Comparison of ENCODE assay signal across 8 mouse cellular contexts in the genomic region with DNA sequence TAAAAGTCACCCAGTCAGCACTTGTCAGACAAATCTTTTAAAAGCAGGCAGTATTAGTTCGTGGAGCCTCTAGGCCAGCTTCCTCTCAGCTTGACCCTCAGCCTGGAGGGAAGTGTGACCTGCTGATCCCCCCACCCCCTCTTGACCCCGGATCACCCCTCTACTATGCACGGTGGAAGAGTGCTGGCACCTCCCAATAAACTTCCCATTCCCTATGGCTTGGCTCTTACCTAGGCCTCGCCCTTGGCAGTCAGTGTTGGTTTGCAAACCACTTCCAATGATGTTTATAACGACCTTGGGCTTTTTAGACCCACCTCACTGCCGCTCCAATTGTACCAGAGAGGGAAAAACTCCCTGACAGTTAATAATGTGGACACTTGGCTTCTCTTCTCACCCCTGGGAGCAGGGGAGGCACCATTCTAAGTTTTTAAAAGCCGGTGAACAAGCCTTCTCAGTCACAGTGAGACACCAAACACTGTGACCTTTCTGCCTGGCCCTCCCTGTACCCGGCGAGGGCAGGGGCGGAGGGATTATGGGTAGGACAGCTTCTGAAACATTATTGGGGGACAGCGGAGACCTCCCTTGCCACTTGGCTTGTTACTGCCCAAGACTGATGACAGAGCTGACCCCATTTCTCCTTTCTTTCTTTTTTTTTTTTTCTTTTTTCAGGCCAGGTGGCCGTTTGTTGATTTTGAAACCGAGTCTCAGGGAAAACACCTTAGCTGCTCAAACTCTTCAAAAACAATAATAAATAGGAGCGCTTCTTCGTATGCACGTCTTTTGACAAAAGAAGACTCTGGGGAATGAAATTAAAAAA.
A peak's percentile ranks its signal among the peaks of the same experiment; 100 is the strongest.
DNase-seq lines count a peak whose midpoint lies in the region; ATAC-seq and TF ChIP-seq lines count a peak whose summit lies in the region.

No protein-coding gene starts in this region.

- 0 out of 2 replicates have a peak overlapping the region, but pooled peaks have one; percentile 19 for H3K4me2 ChIP-seq in kidney, postnatal 0 days (ENCODE audit: low read length)
- H3K4me2 ChIP-seq in intestine, embryonic 14.5 days (ENCODE audit: low read length): peak overlapping the region; percentile 25; the same call in 1 of the 2 replicates
- peak overlapping the region; percentile 29; the same call in 1 of the 2 replicates for H3K4me2 ChIP-seq in neural tube, embryonic 13.5 days

- ATAC-seq in kidney, postnatal 0 days (replicated peaks; ENCODE audit: low FRiP score, low read depth): no peak; the same call in 1 of the 2 replicates
- ATAC-seq in intestine, embryonic 14.5 days (replicated peaks; ENCODE audit: low FRiP score, low TSS enrichment, low read depth): no peak
- ATAC-seq in neural tube, embryonic 13.5 days (ENCODE audit: low read depth): no peak

- H3K27me3 ChIP-seq in kidney, postnatal 0 days (ENCODE audit: insufficient read depth, low read length): no peaks in the 10 kb centered on the region
- H3K27me3 ChIP-seq in intestine, embryonic 14.5 days (replicated peaks; ENCODE audit: control insufficient read depth, insufficient read depth, low read length): no peaks in the 10 kb centered on the region
- no peaks in the 10 kb centered on the region for H3K27me3 ChIP-seq in neural tube, embryonic 13.5 days

- intact Hi-C loops in gastrocnemius, postnatal 14 days (cut with DNase I; ENCODE audit: low total_unique reads): no loop called here

- peak; percentile 62 for DNase-seq in kidney, postnatal 0 days (ENCODE audit: low spot score)
- no peak for DNase-seq in kidney, adult 8-10 months
- no peak for DNase-seq in intestine, embryonic 14.5 days (ENCODE audit: low spot score)
- DNase-seq in gastrocnemius, postnatal 14 days: no peak
- no peak for DNase-seq in frontal cortex, adult 2 months (ENCODE audit: extremely low spot score in 1 of 2, low spot score in 1 of 2)
- no peak for DNase-seq in cerebellum, adult 9-11 months

- no peak overlapping the region for H3K4me3 ChIP-seq in kidney, postnatal 0 days (replicated peaks; ENCODE audit: low read depth, low read length)
- no peak overlapping the region for H3K4me3 ChIP-seq in brown adipose tissue, adult 24 weeks (ENCODE audit: insufficient read depth, low read depth, low read length)
- no peak overlapping the region for H3K4me3 ChIP-seq in intestine, embryonic 14.5 days (ENCODE audit: low read depth, low read length)
- H3K4me3 ChIP-seq in neural tube, embryonic 13.5 days: no peak overlapping the region

- WGBS in kidney, postnatal 0 days: 30% methylated on average over 16 of the region's 16 CpGs
- whole genome bisulfite sequencing in intestine, embryonic 14.5 days: 35% methylated on average over 16 of the region's 16 CpGs
- WGBS in neural tube, embryonic 13.5 days: 9% methylated on average over 16 of the region's 16 CpGs

- no peak overlapping the region for H3K9ac ChIP-seq in kidney, postnatal 0 days (ENCODE audit: low read depth, low read length)
- no peak overlapping the region for H3K9ac ChIP-seq in intestine, embryonic 14.5 days (ENCODE audit: low read length)
- peak overlapping the region; percentile 17; the same call in 1 of the 2 replicates for H3K9ac ChIP-seq in neural tube, embryonic 13.5 days

- no peaks in the 10 kb centered on the region for H3K9me3 ChIP-seq in kidney, postnatal 0 days (replicated peaks; ENCODE audit: low read length)
- H3K9me3 ChIP-seq in intestine, embryonic 14.5 days (ENCODE audit: control insufficient read depth, low read length): no peaks in the 10 kb centered on the region
- no peaks in the 10 kb centered on the region for H3K9me3 ChIP-seq in neural tube, embryonic 13.5 days

- no peak for TF ChIP-seq CTCF in kidney, postnatal 0 days (IDR thresholded peaks at IDR 0.05; ENCODE audit: low read depth)

- H3K4me1 ChIP-seq in kidney, postnatal 0 days (replicated peaks; ENCODE audit: insufficient read depth, low read length): peaks cover 13% of the 10 kb centered on the region
- H3K4me1 ChIP-seq in brown adipose tissue, adult 24 weeks (ENCODE audit: control insufficient read depth, insufficient read depth, insufficient read length, low read length): 0 out of 2 replicates have a peak, but pooled peaks cover 3% of the 10 kb centered on the region
- H3K4me1 ChIP-seq in intestine, embryonic 14.5 days (replicated peaks; ENCODE audit: control insufficient read depth, insufficient read depth, low read length): peaks cover 29% of the 10 kb centered on the region
- peaks cover 27% of the 10 kb centered on the region for H3K4me1 ChIP-seq in neural tube, embryonic 13.5 days (replicated peaks)

- no peaks in the 10 kb centered on the region for H3K36me3 ChIP-seq in kidney, postnatal 0 days (ENCODE audit: insufficient read depth, low read length)
- H3K36me3 ChIP-seq in intestine, embryonic 14.5 days (ENCODE audit: control insufficient read depth, insufficient read depth, low read length): no peaks in the 10 kb centered on the region
- no peaks in the 10 kb centered on the region for H3K36me3 ChIP-seq in neural tube, embryonic 13.5 days

- peak overlapping the region; percentile 54 for H3K27ac ChIP-seq in kidney, postnatal 0 days
- peak overlapping the region; percentile 47 for H3K27ac ChIP-seq in brown adipose tissue, adult 24 weeks (replicated peaks; ENCODE audit: low read depth, low read length)
- H3K27ac ChIP-seq in intestine, embryonic 14.5 days (ENCODE audit: low read depth): peak overlapping the region; percentile 64
- peak overlapping the region; percentile 68 for H3K27ac ChIP-seq in neural tube, embryonic 13.5 days (replicated peaks)
